Mouse (Mus musculus): ENCODE data around the gene Ctf2. TPM values are rescaled to one million over a fixed set of nuclear protein-coding genes. Genes with fewer than 3 reads are reported as not detected.

Gene Ctf2
- polyA plus RNA-seq, 1 experiment: not detected

- no peak overlapping the region for H3K27ac ChIP-seq (ENCODE audit: insufficient read depth, low read length)
- no peak overlapping the region for H3K9ac ChIP-seq (ENCODE audit: low read depth, poor library complexity, severe bottlenecking)
- H3K4me3 ChIP-seq (ENCODE audit: low read depth, low read length): no peak overlapping the region
- H3K27me3 ChIP-seq (ENCODE audit: control insufficient read depth, insufficient read depth, low read length, poor library complexity, severe bottlenecking): no peaks in the 10 kb centered on the region
- H3K36me3 ChIP-seq (ENCODE audit: control insufficient read depth, insufficient read depth, low read length, poor library complexity, severe bottlenecking): peaks cover 21% of the 10 kb centered on the region
- TF ChIP-seq CTCF (IDR thresholded peaks at IDR 0.05; ENCODE audit: low read depth, low read length) (no peak), EP300 (IDR thresholded peaks at IDR 0.05; ENCODE audit: insufficient read depth, low read depth, low read length) (no peak), POLR2A (IDR thresholded peaks at IDR 0.05; ENCODE audit: insufficient read depth, low read length) (no peak)
- no peaks in the 10 kb centered on the region for H3K4me1 ChIP-seq (ENCODE audit: control insufficient read depth, insufficient read depth, low read length)
- no peaks in the 10 kb centered on the region for H3K9me3 ChIP-seq (replicated peaks; ENCODE audit: control insufficient read depth, insufficient read depth, low read length, poor library complexity, severe bottlenecking)
Measured at GRCm38 (mm10) chr7:127763642-127764041, 31.7 kb upstream of the Ctf2 start.

GRCm38 (mm10) chr7:127761026-127761425 lies 29.1 kb upstream of the Ctf2 start:
- Histone ChIP-seq H3K9me3 (replicated peaks; ENCODE audit: control insufficient read depth, insufficient read depth, low read length, poor library complexity, severe bottlenecking) (no peaks in the 10 kb centered on the region), H3K4me1 (ENCODE audit: control insufficient read depth, insufficient read depth, low read length) (no peaks in the 10 kb centered on the region), H3K27me3 (ENCODE audit: control insufficient read depth, insufficient read depth, low read length, poor library complexity, severe bottlenecking) (no peaks in the 10 kb centered on the region), H3K4me3 (ENCODE audit: low read depth, low read length) (no peak overlapping the region), H3K27ac (ENCODE audit: insufficient read depth, low read length) (no peak overlapping the region), H3K36me3 (ENCODE audit: control insufficient read depth, insufficient read depth, low read length, poor library complexity, severe bottlenecking) (peaks cover 26% of the 10 kb centered on the region), H3K9ac (ENCODE audit: low read depth, poor library complexity, severe bottlenecking) (no peak overlapping the region)
- TF ChIP-seq POLR2A (IDR thresholded peaks at IDR 0.05; ENCODE audit: insufficient read depth, low read length) (no peak), EP300 (IDR thresholded peaks at IDR 0.05; ENCODE audit: insufficient read depth, low read depth, low read length) (no peak), CTCF (IDR thresholded peaks at IDR 0.05; ENCODE audit: low read depth, low read length) (peak; percentile 95)

GRCm38 (mm10) chr7:127760478-127760877 lies 28.5 kb upstream of the Ctf2 start:
- peaks cover 27% of the 10 kb centered on the region for H3K36me3 ChIP-seq (ENCODE audit: control insufficient read depth, insufficient read depth, low read length, poor library complexity, severe bottlenecking)
- TF ChIP-seq POLR2A (IDR thresholded peaks at IDR 0.05; ENCODE audit: insufficient read depth, low read length): no peak
- no peak for TF ChIP-seq CTCF (IDR thresholded peaks at IDR 0.05; ENCODE audit: low read depth, low read length)
- TF ChIP-seq EP300 (IDR thresholded peaks at IDR 0.05; ENCODE audit: insufficient read depth, low read depth, low read length): no peak
- H3K27ac ChIP-seq (ENCODE audit: insufficient read depth, low read length): no peak overlapping the region
- H3K4me1 ChIP-seq (ENCODE audit: control insufficient read depth, insufficient read depth, low read length): no peaks in the 10 kb centered on the region
- H3K9me3 ChIP-seq (replicated peaks; ENCODE audit: control insufficient read depth, insufficient read depth, low read length, poor library complexity, severe bottlenecking): no peaks in the 10 kb centered on the region
- H3K9ac ChIP-seq (ENCODE audit: low read depth, poor library complexity, severe bottlenecking): no peak overlapping the region
- H3K4me3 ChIP-seq (ENCODE audit: low read depth, low read length): no peak overlapping the region
- no peaks in the 10 kb centered on the region for H3K27me3 ChIP-seq (ENCODE audit: control insufficient read depth, insufficient read depth, low read length, poor library complexity, severe bottlenecking)

- peaks cover 24% of the 10 kb centered on the region for H3K36me3 ChIP-seq (ENCODE audit: control insufficient read depth, insufficient read depth, low read length, poor library complexity, severe bottlenecking)
- TF ChIP-seq CTCF (IDR thresholded peaks at IDR 0.05; ENCODE audit: low read depth, low read length) (no peak), EP300 (IDR thresholded peaks at IDR 0.05; ENCODE audit: insufficient read depth, low read depth, low read length) (no peak), POLR2A (IDR thresholded peaks at IDR 0.05; ENCODE audit: insufficient read depth, low read length) (no peak)
- H3K27ac ChIP-seq (ENCODE audit: insufficient read depth, low read length): no peak overlapping the region
- H3K9me3 ChIP-seq (replicated peaks; ENCODE audit: control insufficient read depth, insufficient read depth, low read length, poor library complexity, severe bottlenecking): no peaks in the 10 kb centered on the region
- no peak overlapping the region for H3K4me3 ChIP-seq (ENCODE audit: low read depth, low read length)
- H3K27me3 ChIP-seq (ENCODE audit: control insufficient read depth, insufficient read depth, low read length, poor library complexity, severe bottlenecking): no peaks in the 10 kb centered on the region
- no peaks in the 10 kb centered on the region for H3K4me1 ChIP-seq (ENCODE audit: control insufficient read depth, insufficient read depth, low read length)
- H3K9ac ChIP-seq (ENCODE audit: low read depth, poor library complexity, severe bottlenecking): no peak overlapping the region
Measured at GRCm38 (mm10) chr7:127759716-127760115, 27.8 kb upstream of the Ctf2 start.

GRCm38 (mm10) chr7:127753741-127754140 lies 21.8 kb upstream of the Ctf2 start:
- no peak for TF ChIP-seq EP300 (IDR thresholded peaks at IDR 0.05; ENCODE audit: insufficient read depth, low read depth, low read length)
- no peak for TF ChIP-seq CTCF (IDR thresholded peaks at IDR 0.05; ENCODE audit: low read depth, low read length)
- TF ChIP-seq POLR2A (IDR thresholded peaks at IDR 0.05; ENCODE audit: insufficient read depth, low read length): no peak
- Histone ChIP-seq H3K27me3 (ENCODE audit: control insufficient read depth, insufficient read depth, low read length, poor library complexity, severe bottlenecking) (no peaks in the 10 kb centered on the region), H3K36me3 (ENCODE audit: control insufficient read depth, insufficient read depth, low read length, poor library complexity, severe bottlenecking) (peaks cover 36% of the 10 kb centered on the region), H3K4me1 (ENCODE audit: control insufficient read depth, insufficient read depth, low read length) (peaks cover 5% of the 10 kb centered on the region), H3K9me3 (replicated peaks; ENCODE audit: control insufficient read depth, insufficient read depth, low read length, poor library complexity, severe bottlenecking) (no peaks in the 10 kb centered on the region), H3K4me3 (ENCODE audit: low read depth, low read length) (no peak overlapping the region), H3K27ac (ENCODE audit: insufficient read depth, low read length) (peak overlapping the region; percentile 24; the same call in 1 of the 2 replicates), H3K9ac (ENCODE audit: low read depth, poor library complexity, severe bottlenecking) (no peak overlapping the region)

GRCm38 (mm10) chr7:127753158-127753557 lies 21.2 kb upstream of the Ctf2 start:
- peak overlapping the region; percentile 5; the same call in 1 of the 2 replicates for H3K4me3 ChIP-seq (ENCODE audit: low read depth, low read length)
- peak overlapping the region; percentile 62 for H3K27ac ChIP-seq (ENCODE audit: insufficient read depth, low read length)
- no peak overlapping the region for H3K9ac ChIP-seq (ENCODE audit: low read depth, poor library complexity, severe bottlenecking)

More at GRCm38 (mm10) chr7:127753158-127753557, 21.2 kb upstream of the Ctf2 start:
- no peaks in the 10 kb centered on the region for H3K9me3 ChIP-seq (replicated peaks; ENCODE audit: control insufficient read depth, insufficient read depth, low read length, poor library complexity, severe bottlenecking)
- TF ChIP-seq CTCF (IDR thresholded peaks at IDR 0.05; ENCODE audit: low read depth, low read length) (no peak), EP300 (IDR thresholded peaks at IDR 0.05; ENCODE audit: insufficient read depth, low read depth, low read length) (0 out of 2 replicates have a peak, but pooled peaks have one; percentile 56), POLR2A (IDR thresholded peaks at IDR 0.05; ENCODE audit: insufficient read depth, low read length) (no peak)
- no peaks in the 10 kb centered on the region for H3K27me3 ChIP-seq (ENCODE audit: control insufficient read depth, insufficient read depth, low read length, poor library complexity, severe bottlenecking)
- peaks cover 35% of the 10 kb centered on the region for H3K36me3 ChIP-seq (ENCODE audit: control insufficient read depth, insufficient read depth, low read length, poor library complexity, severe bottlenecking)
- H3K4me1 ChIP-seq (ENCODE audit: control insufficient read depth, insufficient read depth, low read length): peaks cover 5% of the 10 kb centered on the region

Data from ES-Bruce4 (cell line).